Mouse (Mus musculus): ENCODE results near the gene Mex3a. TPM values are rescaled to one million over a fixed set of nuclear protein-coding genes. Genes with fewer than 3 reads are reported as not detected.

Gene Mex3a
- polyA plus RNA-seq, 1 experiment from 2014 or later, result 44.4 TPM

GRCm38 (mm10) chr3:88552082-88552645, 20.0 kb downstream of the Mex3a start:
- no peaks in the 10 kb centered on the region for H3K27me3 ChIP-seq (ENCODE audit: control insufficient read depth, insufficient read depth, low read length)
- WGBS, result 24% methylated on average over 16 of the region's 16 CpGs
- no peak for DNase-seq (ENCODE audit: low spot score)
- ATAC-seq (replicated peaks; ENCODE audit: low FRiP score), result no peak
- H3K9ac ChIP-seq (ENCODE audit: low read length), result peak overlapping the region; percentile 74
- H3K4me3 ChIP-seq (ENCODE audit: low read depth, low read length), result peak overlapping the region; percentile 84
- H3K4me1 ChIP-seq (replicated peaks; ENCODE audit: control insufficient read depth, insufficient read depth, low read length), result peaks cover 6% of the 10 kb centered on the region; the same call in 1 of the 2 replicates
- H3K27ac ChIP-seq (ENCODE audit: low read depth, low read length), result peak overlapping the region; percentile 38; the same call in 1 of the 2 replicates
- H3K9me3 ChIP-seq (ENCODE audit: control insufficient read depth, low read length), result no peaks in the 10 kb centered on the region
- peaks cover 11% of the 10 kb centered on the region for H3K36me3 ChIP-seq (ENCODE audit: control insufficient read depth, insufficient read depth, low read length)
- peak overlapping the region; percentile 83 for H3K4me2 ChIP-seq (ENCODE audit: low read depth, low read length, severe bottlenecking)

GRCm38 (mm10) chr3:88552676-88553524, 20.7 kb downstream of the Mex3a start, which contains the start of gene Lamtor2:
Lamtor2 (minus strand) TSS chr3:88553074.
- peak within 1 kb of the TSS; percentile 92 for H3K9ac ChIP-seq (ENCODE audit: low read length)
- no peaks in the 10 kb centered on the region for H3K27me3 ChIP-seq (ENCODE audit: control insufficient read depth, insufficient read depth, low read length)
- under 1% methylated on average over 48 of the region's 48 CpGs for WGBS
- DNase-seq (ENCODE audit: low spot score), result peak; percentile 98
- peak; percentile 91 for ATAC-seq (replicated peaks; ENCODE audit: low FRiP score)
- H3K27ac ChIP-seq (ENCODE audit: low read depth, low read length), result peak within 1 kb of the TSS; percentile 93
- peaks cover 11% of the 10 kb centered on the region for H3K36me3 ChIP-seq (ENCODE audit: control insufficient read depth, insufficient read depth, low read length)
- H3K4me2 ChIP-seq (ENCODE audit: low read depth, low read length, severe bottlenecking), result peak within 1 kb of the TSS; percentile 83
- peaks cover 6% of the 10 kb centered on the region; the same call in 1 of the 2 replicates for H3K4me1 ChIP-seq (replicated peaks; ENCODE audit: control insufficient read depth, insufficient read depth, low read length)
- peak within 1 kb of the TSS; percentile 84 for H3K4me3 ChIP-seq (ENCODE audit: low read depth, low read length)
- no peaks in the 10 kb centered on the region for H3K9me3 ChIP-seq (ENCODE audit: control insufficient read depth, low read length)

- no peaks in the 10 kb centered on the region for H3K27me3 ChIP-seq (ENCODE audit: control insufficient read depth, insufficient read depth, low read length)
- H3K36me3 ChIP-seq (ENCODE audit: control insufficient read depth, insufficient read depth, low read length), result peaks cover 15% of the 10 kb centered on the region
- peak within 1 kb of the TSS; percentile 83 for H3K4me2 ChIP-seq (ENCODE audit: low read depth, low read length, severe bottlenecking)
- H3K4me3 ChIP-seq (ENCODE audit: low read depth, low read length), result peak within 1 kb of the TSS; percentile 84
- DNase-seq (ENCODE audit: low spot score), result peak; percentile 98
- no peaks in the 10 kb centered on the region for H3K9me3 ChIP-seq (ENCODE audit: control insufficient read depth, low read length)
- peak; percentile 92 for ATAC-seq (replicated peaks; ENCODE audit: low FRiP score)
- 0% methylated on average over 31 of the region's 37 CpGs for WGBS
- peak within 1 kb of the TSS; percentile 93 for H3K27ac ChIP-seq (ENCODE audit: low read depth, low read length)
- H3K4me1 ChIP-seq (replicated peaks; ENCODE audit: control insufficient read depth, insufficient read depth, low read length), result peaks cover 6% of the 10 kb centered on the region; the same call in 1 of the 2 replicates
- H3K9ac ChIP-seq (ENCODE audit: low read length), result peak within 1 kb of the TSS; percentile 92
Observed at GRCm38 (mm10) chr3:88553525-88553879, 21.3 kb downstream of the Mex3a start, which contains the start of gene Ubqln4. Ubqln4 (plus strand) TSS chr3:88553758.

- H3K9ac ChIP-seq (ENCODE audit: low read length), result peak overlapping the region; percentile 92
- H3K27ac ChIP-seq (ENCODE audit: low read depth, low read length), result peak overlapping the region; percentile 93
- peak overlapping the region; percentile 83 for H3K4me2 ChIP-seq (ENCODE audit: low read depth, low read length, severe bottlenecking)
- peaks cover 15% of the 10 kb centered on the region for H3K36me3 ChIP-seq (ENCODE audit: control insufficient read depth, insufficient read depth, low read length)
- H3K9me3 ChIP-seq (ENCODE audit: control insufficient read depth, low read length), result no peaks in the 10 kb centered on the region
- H3K27me3 ChIP-seq (ENCODE audit: control insufficient read depth, insufficient read depth, low read length), result no peaks in the 10 kb centered on the region
- DNase-seq (ENCODE audit: low spot score) (no peak), ATAC-seq (replicated peaks; ENCODE audit: low FRiP score) (peak; percentile 67)
- peak overlapping the region; percentile 84 for H3K4me3 ChIP-seq (ENCODE audit: low read depth, low read length)
- WGBS, result under 1% methylated on average over 41 of the region's 41 CpGs
- H3K4me1 ChIP-seq (replicated peaks; ENCODE audit: control insufficient read depth, insufficient read depth, low read length), result peaks cover 6% of the 10 kb centered on the region; the same call in 1 of the 2 replicates
Observed at GRCm38 (mm10) chr3:88553880-88554586, 21.8 kb downstream of the Mex3a start.

GRCm38 (mm10) chr3:88555069-88555605, 22.9 kb downstream of the Mex3a start:
- Histone ChIP-seq H3K27ac (ENCODE audit: low read depth, low read length) (no peak overlapping the region), H3K9ac (ENCODE audit: low read length) (no peak overlapping the region), H3K36me3 (ENCODE audit: control insufficient read depth, insufficient read depth, low read length) (peaks cover 16% of the 10 kb centered on the region), H3K9me3 (ENCODE audit: control insufficient read depth, low read length) (no peaks in the 10 kb centered on the region), H3K4me3 (ENCODE audit: low read depth, low read length) (no peak overlapping the region; the same call in 1 of the 2 replicates), H3K4me1 (replicated peaks; ENCODE audit: control insufficient read depth, insufficient read depth, low read length) (peaks cover 6% of the 10 kb centered on the region; the same call in 1 of the 2 replicates), H3K4me2 (ENCODE audit: low read depth, low read length, severe bottlenecking) (peak overlapping the region; percentile 83), H3K27me3 (ENCODE audit: control insufficient read depth, insufficient read depth, low read length) (no peaks in the 10 kb centered on the region)
- ATAC-seq (replicated peaks; ENCODE audit: low FRiP score) (no peak), DNase-seq (ENCODE audit: low spot score) (peak; percentile 52)
- 82% methylated on average over 5 of the region's 5 CpGs for WGBS

GRCm38 (mm10) chr3:88555731-88556130, 23.5 kb downstream of the Mex3a start:
- peaks cover 6% of the 10 kb centered on the region; the same call in 1 of the 2 replicates for H3K4me1 ChIP-seq (replicated peaks; ENCODE audit: control insufficient read depth, insufficient read depth, low read length)
- H3K9me3 ChIP-seq (ENCODE audit: control insufficient read depth, low read length), result no peaks in the 10 kb centered on the region
- no peak overlapping the region for H3K9ac ChIP-seq (ENCODE audit: low read length)
- 97% methylated on average over 6 of the region's 6 CpGs for WGBS
- H3K4me3 ChIP-seq (ENCODE audit: low read depth, low read length), result no peak overlapping the region
- ATAC-seq (replicated peaks; ENCODE audit: low FRiP score) (no peak), DNase-seq (ENCODE audit: low spot score) (peak; percentile 48)
- no peak overlapping the region for H3K4me2 ChIP-seq (ENCODE audit: low read depth, low read length, severe bottlenecking)
- H3K27me3 ChIP-seq (ENCODE audit: control insufficient read depth, insufficient read depth, low read length), result no peaks in the 10 kb centered on the region
- peaks cover 22% of the 10 kb centered on the region for H3K36me3 ChIP-seq (ENCODE audit: control insufficient read depth, insufficient read depth, low read length)
- no peak overlapping the region for H3K27ac ChIP-seq (ENCODE audit: low read depth, low read length)

- ATAC-seq (replicated peaks; ENCODE audit: low FRiP score) (no peak), DNase-seq (ENCODE audit: low spot score) (peak; percentile 45)
- H3K4me1 ChIP-seq (replicated peaks; ENCODE audit: control insufficient read depth, insufficient read depth, low read length), result peaks cover 6% of the 10 kb centered on the region; the same call in 1 of the 2 replicates
- no peak overlapping the region for H3K4me2 ChIP-seq (ENCODE audit: low read depth, low read length, severe bottlenecking)
- no peak overlapping the region for H3K27ac ChIP-seq (ENCODE audit: low read depth, low read length)
- H3K9ac ChIP-seq (ENCODE audit: low read length), result no peak overlapping the region
- H3K27me3 ChIP-seq (ENCODE audit: control insufficient read depth, insufficient read depth, low read length), result no peaks in the 10 kb centered on the region
- H3K4me3 ChIP-seq (ENCODE audit: low read depth, low read length), result no peak overlapping the region
- peaks cover 25% of the 10 kb centered on the region for H3K36me3 ChIP-seq (ENCODE audit: control insufficient read depth, insufficient read depth, low read length)
- H3K9me3 ChIP-seq (ENCODE audit: control insufficient read depth, low read length), result no peaks in the 10 kb centered on the region
- 96% methylated on average over 8 of the region's 8 CpGs for WGBS
Observed at GRCm38 (mm10) chr3:88556616-88557015, 24.4 kb downstream of the Mex3a start.

GRCm38 (mm10) chr3:88559596-88559995, 27.4 kb downstream of the Mex3a start:
- Histone ChIP-seq H3K4me1 (replicated peaks; ENCODE audit: control insufficient read depth, insufficient read depth, low read length) (peaks cover 3% of the 10 kb centered on the region; the same call in 1 of the 2 replicates), H3K27me3 (ENCODE audit: control insufficient read depth, insufficient read depth, low read length) (no peaks in the 10 kb centered on the region), H3K4me3 (ENCODE audit: low read depth, low read length) (no peak overlapping the region), H3K27ac (ENCODE audit: low read depth, low read length) (no peak overlapping the region), H3K9ac (ENCODE audit: low read length) (no peak overlapping the region), H3K9me3 (ENCODE audit: control insufficient read depth, low read length) (no peaks in the 10 kb centered on the region), H3K36me3 (ENCODE audit: control insufficient read depth, insufficient read depth, low read length) (peaks cover 33% of the 10 kb centered on the region), H3K4me2 (ENCODE audit: low read depth, low read length, severe bottlenecking) (no peak overlapping the region)
- ATAC-seq (replicated peaks; ENCODE audit: low FRiP score) (no peak), DNase-seq (ENCODE audit: low spot score) (no peak)
- 92% methylated on average over 9 of the region's 9 CpGs for WGBS

Measured in forebrain, embryonic 11.5 days (tissue).